Mouse (Mus musculus) testis, adult 2 months (tissue): ENCODE measurements around the gene Myo5c. TPM values are rescaled to one million over a fixed set of nuclear protein-coding genes. Genes with fewer than 3 reads are reported as not detected.

Experiments
- H3K27ac ChIP-seq: fragments of 200-500 bp; 2 replicates; pipeline ENCODE4 v1.5.1; 2012; ENCODE audit warnings: low read depth, low read length; ENCODE audit not compliant: control insufficient read depth, insufficient read depth
- H3K27me3 ChIP-seq: fragments of 200-500 bp; 2 replicates; pipeline ENCODE4 v1.6.1; 2012; ENCODE audit warnings: mild to moderate bottlenecking, low read length, moderate library complexity; ENCODE audit not compliant: control insufficient read depth, insufficient read depth
- H3K36me3 ChIP-seq: fragments of 200-500 bp; 2 replicates; pipeline ENCODE4 v1.6.1; 2012; ENCODE audit warnings: mild to moderate bottlenecking, low read length; ENCODE audit not compliant: control insufficient read depth, insufficient read depth
- H3K4me1 ChIP-seq: fragments of 200-500 bp; 2 replicates; pipeline ENCODE4 v1.6.1; 2012; ENCODE audit warnings: low read length; ENCODE audit not compliant: control insufficient read depth, insufficient read depth
- H3K4me3 ChIP-seq: fragments of 200-500 bp; 2 replicates; pipeline ENCODE4 v1.5.1; 2012; ENCODE audit warnings: low read depth, mild to moderate bottlenecking, low read length, moderate library complexity, mixed read lengths; ENCODE audit not compliant: control insufficient read depth
- CTCF ChIP-seq: fragments of 200-500 bp; IDR thresholded peaks from 2 replicates; pipeline ENCODE4 v1.5.1; 2012; ENCODE audit warnings: low read depth, mild to moderate bottlenecking, inconsistent platforms, low read length, moderate library complexity; ENCODE audit not compliant: control insufficient read depth, insufficient read depth, insufficient replicate concordance
- POLR2A ChIP-seq: fragments of 200-500 bp; IDR thresholded peaks from 2 replicates; pipeline ENCODE4 v1.6.1; 2012; ENCODE audit warnings: low read depth, mild to moderate bottlenecking, inconsistent platforms, low read length, moderate library complexity; ENCODE audit not compliant: control insufficient read depth
- polyA plus RNA-seq: library from polyadenylated mRNA; depleted of rRNA; stranded (reverse); fragments of >200 nt; gene quantifications from 2 replicates; pipeline ENCODE4 v1.2.3, GENCODE M21; 2012

Myo5c gene
- polyA plus RNA-seq, 1 experiment, result 1.3 TPM

- no peaks in the 10 kb centered on the region for H3K4me1 ChIP-seq
- TF ChIP-seq CTCF (no peak), POLR2A (no peak)
- H3K27ac ChIP-seq, result no peak overlapping the region
- no peaks in the 10 kb centered on the region for H3K36me3 ChIP-seq
- no peak overlapping the region for H3K4me3 ChIP-seq
- no peaks in the 10 kb centered on the region for H3K27me3 ChIP-seq
Observed at GRCm38 (mm10) chr9:75258792-75259191, 27.0 kb downstream of the Myo5c start.

GRCm38 (mm10) chr9:75259656-75260055 is 27.8 kb downstream of the Myo5c start:
- no peaks in the 10 kb centered on the region for H3K27me3 ChIP-seq
- no peak for TF ChIP-seq CTCF
- TF ChIP-seq POLR2A, result no peak
- no peak overlapping the region for H3K27ac ChIP-seq
- no peaks in the 10 kb centered on the region for H3K36me3 ChIP-seq
- H3K4me1 ChIP-seq, result no peaks in the 10 kb centered on the region
- H3K4me3 ChIP-seq, result no peak overlapping the region

GRCm38 (mm10) chr9:75261332-75261872 is 29.6 kb downstream of the Myo5c start:
- TF ChIP-seq CTCF (no peak), POLR2A (no peak)
- Histone ChIP-seq H3K4me1 (no peaks in the 10 kb centered on the region), H3K4me3 (no peak overlapping the region), H3K27ac (no peak overlapping the region), H3K27me3 (no peaks in the 10 kb centered on the region), H3K36me3 (no peaks in the 10 kb centered on the region)

DNA sequence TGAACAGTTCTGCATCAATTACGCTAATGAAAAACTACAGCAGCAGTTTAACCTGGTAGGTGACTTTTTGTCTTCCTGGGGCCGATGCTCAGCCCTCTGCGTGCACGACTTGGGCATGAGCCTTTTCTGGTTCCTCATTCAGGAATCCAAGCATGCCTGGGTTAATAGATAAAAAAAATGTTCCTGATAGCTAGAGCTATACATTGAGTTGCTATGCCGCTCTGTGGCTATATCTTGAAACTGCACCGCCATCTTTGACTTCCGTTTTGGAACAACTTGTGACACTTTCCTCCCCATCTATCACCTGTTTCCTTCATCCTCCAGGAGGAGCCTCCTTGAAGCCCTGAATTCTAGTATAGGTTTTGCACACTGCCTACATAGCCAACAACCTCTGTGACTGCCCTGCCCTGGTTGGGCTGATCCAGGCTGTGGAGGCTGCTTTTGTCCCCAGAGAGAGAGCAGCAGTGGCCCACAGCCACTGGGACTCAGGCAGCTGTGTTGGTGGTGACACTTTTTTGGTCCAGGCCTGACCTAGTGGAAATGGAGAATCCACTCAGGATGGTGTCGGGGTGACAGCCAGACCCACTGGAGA is 30.5 kb downstream of the Myo5c start:
- Histone ChIP-seq H3K36me3 (no peaks in the 10 kb centered on the region), H3K4me1 (no peaks in the 10 kb centered on the region), H3K4me3 (no peak overlapping the region), H3K27ac (no peak overlapping the region), H3K27me3 (no peaks in the 10 kb centered on the region)
- no peak for TF ChIP-seq POLR2A
- TF ChIP-seq CTCF, result no peak

- Histone ChIP-seq H3K27me3 (no peaks in the 10 kb centered on the region), H3K27ac (no peak overlapping the region), H3K4me3 (no peak overlapping the region), H3K36me3 (no peaks in the 10 kb centered on the region), H3K4me1 (no peaks in the 10 kb centered on the region)
- no peak for TF ChIP-seq POLR2A
- no peak for TF ChIP-seq CTCF
Observed at GRCm38 (mm10) chr9:75264008-75264718, 32.3 kb downstream of the Myo5c start.

DNA sequence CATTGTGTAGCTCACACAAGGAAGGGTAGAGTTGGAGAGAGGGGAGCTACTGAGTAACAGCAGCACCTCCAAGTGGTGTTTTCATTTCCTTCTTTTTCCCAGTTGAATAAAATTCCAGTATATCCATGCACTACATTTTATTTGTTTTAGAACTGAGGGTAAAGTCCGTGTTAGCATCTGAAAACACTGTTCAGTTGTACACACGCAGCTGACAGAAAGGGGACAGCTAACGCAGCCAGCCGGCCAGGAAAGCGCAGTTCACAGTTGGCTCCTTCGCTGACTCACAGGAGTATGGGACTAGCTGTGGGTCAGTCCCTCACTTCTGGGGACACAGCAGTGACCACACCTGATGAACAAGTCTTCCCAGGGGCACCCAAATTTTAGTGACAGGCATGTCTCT is 35.3 kb downstream of the Myo5c start:
- Histone ChIP-seq H3K4me3 (no peak overlapping the region), H3K4me1 (no peaks in the 10 kb centered on the region), H3K27me3 (no peaks in the 10 kb centered on the region), H3K36me3 (no peaks in the 10 kb centered on the region), H3K27ac (no peak overlapping the region)
- TF ChIP-seq POLR2A (no peak), CTCF (no peak)

DNA sequence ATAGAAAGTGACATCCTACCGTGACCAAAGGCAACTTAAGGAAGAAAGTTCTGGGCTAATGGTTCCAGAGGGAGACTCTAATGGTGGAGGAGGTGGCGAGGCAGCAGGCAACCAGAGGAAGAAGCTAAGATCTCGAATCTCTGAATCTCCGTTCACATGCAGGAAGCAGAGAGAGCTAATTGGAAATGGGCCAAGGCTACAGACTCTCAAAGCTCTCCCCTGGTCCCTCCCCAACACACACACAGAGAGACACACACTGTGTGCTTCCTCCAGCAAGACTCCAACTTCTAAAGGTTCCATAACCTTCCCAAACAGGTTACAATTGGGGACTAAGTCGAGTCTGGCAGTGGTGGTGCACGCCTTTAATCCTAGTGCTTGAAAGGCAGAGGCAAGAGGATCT is 38.6 kb downstream of the Myo5c start:
- Histone ChIP-seq H3K36me3 (no peaks in the 10 kb centered on the region), H3K4me3 (no peak overlapping the region), H3K27me3 (no peaks in the 10 kb centered on the region), H3K27ac (no peak overlapping the region), H3K4me1 (no peaks in the 10 kb centered on the region)
- TF ChIP-seq CTCF (no peak), POLR2A (no peak)

- no peaks in the 10 kb centered on the region for H3K27me3 ChIP-seq
Observed at GRCm38 (mm10) chr9:75271539-75271938, 39.7 kb downstream of the Myo5c start.

More at GRCm38 (mm10) chr9:75271539-75271938, 39.7 kb downstream of the Myo5c start:
- TF ChIP-seq CTCF (no peak), POLR2A (no peak)
- H3K36me3 ChIP-seq, result no peaks in the 10 kb centered on the region
- no peak overlapping the region for H3K4me3 ChIP-seq
- no peak overlapping the region for H3K27ac ChIP-seq
- no peaks in the 10 kb centered on the region for H3K4me1 ChIP-seq
